13 mouse cellular contexts compared by ENCODE assay signal in the genomic region with DNA sequence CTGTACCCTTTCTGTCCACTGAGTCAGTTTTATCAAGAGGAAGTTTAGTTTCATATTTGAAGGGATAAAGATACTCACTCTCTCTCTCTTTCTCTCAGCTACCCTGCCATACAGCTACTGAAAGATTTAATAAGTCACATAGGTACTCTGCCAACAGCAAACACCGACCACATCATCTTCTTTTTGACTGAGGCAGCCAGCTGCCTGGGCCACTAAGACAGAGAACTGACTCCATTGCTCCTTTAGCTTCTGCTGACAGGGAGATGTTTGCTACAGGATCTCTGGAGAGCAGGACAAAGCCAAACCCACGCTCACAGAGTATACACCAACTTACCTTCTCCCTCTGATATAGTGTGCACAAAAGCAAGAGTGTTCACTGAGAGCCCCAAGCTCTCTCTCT. TPM values are rescaled to one million over a fixed set of nuclear protein-coding genes. Genes with fewer than 3 reads are reported as not detected.
DNase-seq lines count a peak whose midpoint lies in the region; ATAC-seq and TF ChIP-seq lines count a peak whose summit lies in the region.
"Had no signal": no experiment of that assay in that cellular context is flagged by ENCODE, and none has a peak within 500 bp of the region (broad histone marks: within the 10 kb centered on the region; RNA-seq: fewer than 3 reads in every experiment).

No protein-coding gene starts in this region.

- peak overlapping the region; percentile 98 for H3K27ac ChIP-seq in heart, embryonic 16.5 days (ENCODE audit: low read length)
- H3K27ac ChIP-seq in lung, embryonic 16.5 days (ENCODE audit: low read length): peak overlapping the region; percentile 63
- peak overlapping the region; percentile 77 for H3K27ac ChIP-seq in intestine, postnatal 0 days (ENCODE audit: low read depth, low read length)
- H3K27ac ChIP-seq: hindbrain, embryonic 14.5 days; layer of hippocampus, adult 2 months had no signal

- ATAC-seq in heart, embryonic 16.5 days (replicated peaks; ENCODE audit: extremely low read depth, insufficient read depth, low FRiP score): no peak
- ATAC-seq in lung, embryonic 16.5 days (ENCODE audit: low read depth): no peak
- ATAC-seq in intestine, postnatal 0 days: no peak
- no peak for ATAC-seq in activated CD4-positive, CD25-positive, alpha-beta regulatory T cell, adult 4 months

- 45% methylated on average over 2 of the region's 2 CpGs for WGBS in heart, embryonic 16.5 days
- 57% methylated on average over 2 of the region's 2 CpGs for WGBS in lung, embryonic 16.5 days
- 44% methylated on average over 2 of the region's 2 CpGs for WGBS in intestine, postnatal 0 days

- no peaks in the 10 kb centered on the region for H3K9me3 ChIP-seq in heart, embryonic 16.5 days (replicated peaks; ENCODE audit: control insufficient read depth, low read length)
- H3K9me3 ChIP-seq in lung, embryonic 16.5 days (ENCODE audit: control insufficient read depth, low read length): no peaks in the 10 kb centered on the region
- no peaks in the 10 kb centered on the region for H3K9me3 ChIP-seq in intestine, postnatal 0 days (ENCODE audit: control insufficient read depth)
- H3K9me3 ChIP-seq: megakaryocyte, embryonic 14.5 days had no signal

- H3K27me3 ChIP-seq in heart, embryonic 16.5 days (ENCODE audit: control insufficient read depth, insufficient read depth, low read length): no peaks in the 10 kb centered on the region
- H3K27me3 ChIP-seq in lung, embryonic 16.5 days (ENCODE audit: control insufficient read depth, insufficient read depth, low read depth, low read length): no peaks in the 10 kb centered on the region
- no peaks in the 10 kb centered on the region for H3K27me3 ChIP-seq in intestine, postnatal 0 days (replicated peaks; ENCODE audit: control insufficient read depth, insufficient read depth, low read length)
- H3K27me3 ChIP-seq: CH12.LX; megakaryocyte, embryonic 14.5 days had no signal

- no peak overlapping the region for H3K4me2 ChIP-seq in heart, embryonic 16.5 days (ENCODE audit: low read depth, low read length)
- peak overlapping the region; percentile 2; the same call in 1 of the 2 replicates for H3K4me2 ChIP-seq in lung, embryonic 16.5 days (ENCODE audit: low read depth, low read length)
- H3K4me2 ChIP-seq in intestine, postnatal 0 days (replicated peaks; ENCODE audit: low read depth): no peak overlapping the region; the same call in 1 of the 2 replicates
- H3K4me2 ChIP-seq: hindbrain, embryonic 14.5 days had no signal

- peaks cover 3% of the 10 kb centered on the region; the same call in 1 of the 2 replicates for H3K36me3 ChIP-seq in heart, embryonic 16.5 days (ENCODE audit: control insufficient read depth, insufficient read depth)
- 0 out of 2 replicates have a peak, but pooled peaks cover 2% of the 10 kb centered on the region for H3K36me3 ChIP-seq in lung, embryonic 16.5 days (ENCODE audit: control insufficient read depth, insufficient read depth, low read length)
- peaks cover 11% of the 10 kb centered on the region for H3K36me3 ChIP-seq in intestine, postnatal 0 days (ENCODE audit: control insufficient read depth, insufficient read depth)

- H3K9ac ChIP-seq in heart, embryonic 16.5 days (ENCODE audit: low read length): peak overlapping the region; percentile 53
- H3K9ac ChIP-seq in lung, embryonic 16.5 days (ENCODE audit: low read length): 0 out of 2 replicates have a peak overlapping the region, but pooled peaks have one; percentile 21
- H3K9ac ChIP-seq in intestine, postnatal 0 days (ENCODE audit: low read depth, low read length): peak overlapping the region; percentile 17; the same call in 1 of the 2 replicates
- H3K9ac ChIP-seq: hindbrain, embryonic 14.5 days had no signal

- H3K4me3 ChIP-seq in heart, embryonic 16.5 days (ENCODE audit: low read length): no peak overlapping the region
- no peak overlapping the region for H3K4me3 ChIP-seq in lung, embryonic 16.5 days (ENCODE audit: low read length)
- no peak overlapping the region for H3K4me3 ChIP-seq in intestine, postnatal 0 days (ENCODE audit: low read depth, low read length)
- H3K4me3 ChIP-seq: layer of hippocampus, adult 2 months; megakaryocyte, embryonic 14.5 days had no signal

- no peak for TF ChIP-seq CTCF in intestine, postnatal 0 days (IDR thresholded peaks at IDR 0.05; ENCODE audit: low read depth)

- DNase-seq in heart, postnatal 36 days: no peak
- DNase-seq in lung, postnatal 25 days (ENCODE audit: low spot score): no peak
- DNase-seq in embryo, embryonic 10 days (ENCODE audit: low spot score): no peak
- DNase-seq: cerebellum, adult 8-10 months; thymus, postnatal 36 days had no signal

- intact Hi-C loops in heart, postnatal 36 days (cut with DNase I): no loop called here

- peaks cover 95% of the 10 kb centered on the region for H3K4me1 ChIP-seq in heart, embryonic 16.5 days (ENCODE audit: control insufficient read depth, insufficient read depth, low read length)
- peaks cover 92% of the 10 kb centered on the region for H3K4me1 ChIP-seq in lung, embryonic 16.5 days (replicated peaks; ENCODE audit: control insufficient read depth, insufficient read depth, low read length)
- H3K4me1 ChIP-seq in intestine, postnatal 0 days (replicated peaks; ENCODE audit: control insufficient read depth, insufficient read depth, low read length): peaks cover 36% of the 10 kb centered on the region

RNA-seq across cellular contexts. Expression of a gene that starts 12.8 kb away (rescaled TPM):
- 260 and 301 TPM in 2 replicates for polyA plus RNA-seq in heart, embryonic 16.5 days (2015; fragmentation: Nextera tagmentation; extraction: Ambion mirVana)
- 10 to 100 TPM; 69.4 to 81.8 TPM for total RNA-seq in heart, postnatal 36 days (2021)
- polyA plus RNA-seq in lung, embryonic 16.5 days (2015; fragmentation: Nextera tagmentation; extraction: Ambion mirVana): 313 and 319 TPM in 2 replicates
- 293 and 319 TPM in 2 replicates for polyA plus RNA-seq in intestine, postnatal 0 days (2015; fragmentation: Nextera tagmentation; extraction: Ambion mirVana)
- 100 to 1,000 TPM in 1 of 2 experiments, 10 to 100 TPM in 1; 84.6 to 128 TPM for polyA plus RNA-seq in activated CD4-positive, CD25-positive, alpha-beta regulatory T cell, adult 4 months (2017; shearing (Covaris generic))

RNA-seq across cellular contexts. Expression of a gene that starts 32.4 kb away (rescaled TPM):
- polyA plus RNA-seq in heart, embryonic 16.5 days (2015; fragmentation: Nextera tagmentation; extraction: Ambion mirVana): 262 and 283 TPM in 2 replicates
- 100 to 1,000 TPM; 159 to 163 TPM for total RNA-seq in heart, postnatal 36 days (2021)
- polyA plus RNA-seq in lung, embryonic 16.5 days (2015; fragmentation: Nextera tagmentation; extraction: Ambion mirVana): 366 and 367 TPM in 2 replicates
- polyA plus RNA-seq in intestine, postnatal 0 days (2015; fragmentation: Nextera tagmentation; extraction: Ambion mirVana): 282 and 286 TPM in 2 replicates
- polyA plus RNA-seq in activated CD4-positive, CD25-positive, alpha-beta regulatory T cell, adult 4 months (2017; shearing (Covaris generic)): 100 to 1,000 TPM; 603 to 630 TPM

RNA-seq across cellular contexts. Expression of a gene that starts 32.6 kb away (rescaled TPM):
- polyA plus RNA-seq in heart, embryonic 16.5 days (2015; fragmentation: Nextera tagmentation; extraction: Ambion mirVana): 6.0 and 12.2 TPM in 2 replicates
- total RNA-seq in heart, postnatal 36 days (2021): under 1 TPM; 0.61 to 0.81 TPM
- polyA plus RNA-seq in lung, embryonic 16.5 days (2015; fragmentation: Nextera tagmentation; extraction: Ambion mirVana): 8.9 and 10.7 TPM in 2 replicates
- 1.5 and 1.6 TPM in 2 replicates for polyA plus RNA-seq in intestine, postnatal 0 days (2015; fragmentation: Nextera tagmentation; extraction: Ambion mirVana)
- polyA plus RNA-seq in activated CD4-positive, CD25-positive, alpha-beta regulatory T cell, adult 4 months (2017; shearing (Covaris generic)): 100 to 1,000 TPM in 1 of 2 experiments, 10 to 100 TPM in 1; 88.8 to 120 TPM
